Mouse (Mus musculus): ENCODE measurements around the gene Hbq1a. TPM values are rescaled to one million over a fixed set of nuclear protein-coding genes. Genes with fewer than 3 reads are reported as not detected.
A peak's percentile ranks its signal among the peaks of the same experiment; 100 is the strongest.

Gene Hbq1a
- polyA plus RNA-seq, 1 experiment from 2014 or later: 0.40 TPM

GRCm38 (mm10) chr11:32303455-32303854 lies 3.6 kb downstream of the Hbq1a start:
- Histone ChIP-seq H3K27me3 (replicated peaks) (peaks cover 11% of the 10 kb centered on the region; the same call in 1 of the 2 replicates), H3K9ac (no peak overlapping the region), H3K4me1 (replicated peaks) (no peaks in the 10 kb centered on the region), H3K27ac (no peak overlapping the region), H3K4me2 (replicated peaks) (no peak overlapping the region), H3K9me3 (no peaks in the 10 kb centered on the region), H3K36me3 (no peaks in the 10 kb centered on the region), H3K4me3 (replicated peaks) (no peak overlapping the region)
- WGBS: 73% methylated on average over 1 of the region's 1 CpGs
- ATAC-seq: no peak

- H3K9ac ChIP-seq: no peak overlapping the region
- 86% methylated on average over 1 of the region's 1 CpGs for WGBS
- H3K4me1 ChIP-seq (replicated peaks): no peaks in the 10 kb centered on the region
- H3K36me3 ChIP-seq: no peaks in the 10 kb centered on the region
- no peak overlapping the region for H3K4me3 ChIP-seq (replicated peaks)
- H3K4me2 ChIP-seq (replicated peaks): no peak overlapping the region
- H3K27ac ChIP-seq: no peak overlapping the region
- no peaks in the 10 kb centered on the region for H3K9me3 ChIP-seq
- H3K27me3 ChIP-seq (replicated peaks): no peaks in the 10 kb centered on the region
- ATAC-seq: no peak
These were observed 7.1 kb downstream of the Hbq1a start for GRCm38 (mm10) chr11:32307006-32307405.

- no peak overlapping the region for H3K4me2 ChIP-seq (replicated peaks)
- no peak for ATAC-seq
- no peak overlapping the region for H3K4me3 ChIP-seq (replicated peaks)
These were observed 9.6 kb downstream of the Hbq1a start for GRCm38 (mm10) chr11:32309446-32309845.

GRCm38 (mm10) chr11:32309928-32310327 lies 10.1 kb downstream of the Hbq1a start:
- H3K9me3 ChIP-seq: no peaks in the 10 kb centered on the region
- WGBS: 80% methylated on average over 3 of the region's 3 CpGs
- no peak overlapping the region for H3K4me2 ChIP-seq (replicated peaks)
- H3K36me3 ChIP-seq: no peaks in the 10 kb centered on the region
- no peak overlapping the region for H3K9ac ChIP-seq
- H3K4me3 ChIP-seq (replicated peaks): no peak overlapping the region
- H3K4me1 ChIP-seq (replicated peaks): no peaks in the 10 kb centered on the region
- ATAC-seq: no peak
- no peaks in the 10 kb centered on the region for H3K27me3 ChIP-seq (replicated peaks)
- no peak overlapping the region for H3K27ac ChIP-seq

More at GRCm38 (mm10) chr11:32309446-32309845, 9.6 kb downstream of the Hbq1a start:
- no peaks in the 10 kb centered on the region for H3K36me3 ChIP-seq
- WGBS: 62% methylated on average over 4 of the region's 4 CpGs
- H3K9me3 ChIP-seq: no peaks in the 10 kb centered on the region
- H3K4me1 ChIP-seq (replicated peaks): no peaks in the 10 kb centered on the region
- no peak overlapping the region for H3K27ac ChIP-seq
- no peaks in the 10 kb centered on the region for H3K27me3 ChIP-seq (replicated peaks)
- H3K9ac ChIP-seq: no peak overlapping the region

GRCm38 (mm10) chr11:32316009-32316408 lies 16.1 kb downstream of the Hbq1a start:
- ATAC-seq: no peak
- no peaks in the 10 kb centered on the region for H3K27me3 ChIP-seq (replicated peaks)
- H3K9me3 ChIP-seq: no peaks in the 10 kb centered on the region
- H3K4me1 ChIP-seq (replicated peaks): no peaks in the 10 kb centered on the region
- no peak overlapping the region for H3K4me2 ChIP-seq (replicated peaks)
- H3K36me3 ChIP-seq: no peaks in the 10 kb centered on the region
- H3K4me3 ChIP-seq (replicated peaks): no peak overlapping the region
- H3K27ac ChIP-seq: no peak overlapping the region
- WGBS: 81% methylated on average over 3 of the region's 3 CpGs
- H3K9ac ChIP-seq: no peak overlapping the region

GRCm38 (mm10) chr11:32320507-32321195 lies 20.8 kb downstream of the Hbq1a start:
- no peaks in the 10 kb centered on the region for H3K4me1 ChIP-seq (replicated peaks)
- H3K36me3 ChIP-seq: no peaks in the 10 kb centered on the region
- H3K4me3 ChIP-seq (replicated peaks): no peak overlapping the region
- 68% methylated on average over 11 of the region's 11 CpGs for WGBS
- H3K27me3 ChIP-seq (replicated peaks): no peaks in the 10 kb centered on the region
- ATAC-seq: no peak
- H3K9ac ChIP-seq: no peak overlapping the region
- H3K27ac ChIP-seq: no peak overlapping the region
- H3K9me3 ChIP-seq: no peaks in the 10 kb centered on the region
- H3K4me2 ChIP-seq (replicated peaks): no peak overlapping the region

- peak; percentile 23; the same call in 1 of the 2 replicates for ATAC-seq
- no peaks in the 10 kb centered on the region for H3K27me3 ChIP-seq (replicated peaks)
- no peaks in the 10 kb centered on the region for H3K36me3 ChIP-seq
- no peak overlapping the region for H3K4me3 ChIP-seq (replicated peaks)
- WGBS: 39% methylated on average over 8 of the region's 8 CpGs
- H3K9ac ChIP-seq: no peak overlapping the region
- H3K4me2 ChIP-seq (replicated peaks): no peak overlapping the region
- no peaks in the 10 kb centered on the region for H3K4me1 ChIP-seq (replicated peaks)
- H3K27ac ChIP-seq: no peak overlapping the region
- no peaks in the 10 kb centered on the region for H3K9me3 ChIP-seq
These were observed 21.3 kb downstream of the Hbq1a start for GRCm38 (mm10) chr11:32321196-32321565.

- Histone ChIP-seq H3K36me3 (no peaks in the 10 kb centered on the region), H3K4me3 (replicated peaks) (peak overlapping the region; percentile 20; the same call in 1 of the 2 replicates), H3K27ac (no peak overlapping the region), H3K9ac (no peak overlapping the region), H3K4me2 (replicated peaks) (peak overlapping the region; percentile 55), H3K9me3 (no peaks in the 10 kb centered on the region), H3K4me1 (replicated peaks) (no peaks in the 10 kb centered on the region), H3K27me3 (replicated peaks) (no peaks in the 10 kb centered on the region)
- whole genome bisulfite sequencing: 12% methylated on average over 15 of the region's 15 CpGs
- peak; percentile 90 for ATAC-seq
These were observed 24.7 kb downstream of the Hbq1a start for GRCm38 (mm10) chr11:32324609-32325008.

- WGBS: 60% methylated on average over 6 of the region's 6 CpGs
- H3K9ac ChIP-seq: no peak overlapping the region
- no peak overlapping the region for H3K4me3 ChIP-seq (replicated peaks)
- no peaks in the 10 kb centered on the region for H3K9me3 ChIP-seq
- H3K27me3 ChIP-seq (replicated peaks): no peaks in the 10 kb centered on the region
- H3K4me1 ChIP-seq (replicated peaks): 0 out of 2 replicates have a peak, but pooled peaks cover 9% of the 10 kb centered on the region
- no peak overlapping the region for H3K4me2 ChIP-seq (replicated peaks)
- H3K36me3 ChIP-seq: no peaks in the 10 kb centered on the region
- H3K27ac ChIP-seq: 0 out of 2 replicates have a peak overlapping the region, but pooled peaks have one; percentile 13
- ATAC-seq: 0 out of 2 replicates have a peak, but pooled peaks have one; percentile 55
These were observed 31.2 kb downstream of the Hbq1a start for GRCm38 (mm10) chr11:32331075-32331474.

- H3K4me2 ChIP-seq (replicated peaks): no peak overlapping the region
- H3K36me3 ChIP-seq: no peaks in the 10 kb centered on the region
- 52% methylated on average over 5 of the region's 5 CpGs for WGBS
These were observed 32.0 kb downstream of the Hbq1a start for GRCm38 (mm10) chr11:32331861-32332260.

GRCm38 (mm10) chr11:32333235-32333634 lies 33.4 kb downstream of the Hbq1a start:
- H3K36me3 ChIP-seq: no peaks in the 10 kb centered on the region
- H3K4me1 ChIP-seq (replicated peaks): 0 out of 2 replicates have a peak, but pooled peaks cover 9% of the 10 kb centered on the region
- no peak overlapping the region for H3K27ac ChIP-seq
- H3K27me3 ChIP-seq (replicated peaks): no peaks in the 10 kb centered on the region
- H3K4me2 ChIP-seq (replicated peaks): no peak overlapping the region
- H3K9me3 ChIP-seq: no peaks in the 10 kb centered on the region
- H3K9ac ChIP-seq: no peak overlapping the region
- 64% methylated on average over 2 of the region's 2 CpGs for WGBS
- no peak for ATAC-seq
- no peak overlapping the region for H3K4me3 ChIP-seq (replicated peaks)

More at GRCm38 (mm10) chr11:32331861-32332260, 32.0 kb downstream of the Hbq1a start:
- Histone ChIP-seq H3K27ac (no peak overlapping the region), H3K9me3 (no peaks in the 10 kb centered on the region), H3K4me3 (replicated peaks) (no peak overlapping the region), H3K9ac (no peak overlapping the region), H3K27me3 (replicated peaks) (no peaks in the 10 kb centered on the region), H3K4me1 (replicated peaks) (0 out of 2 replicates have a peak, but pooled peaks cover 9% of the 10 kb centered on the region)
- no peak for ATAC-seq

GRCm38 (mm10) chr11:32336435-32336907 lies 36.6 kb downstream of the Hbq1a start:
- Histone ChIP-seq H3K27me3 (replicated peaks) (no peaks in the 10 kb centered on the region), H3K4me2 (replicated peaks) (no peak overlapping the region), H3K36me3 (no peaks in the 10 kb centered on the region), H3K4me1 (replicated peaks) (peaks cover 6% of the 10 kb centered on the region; the same call in 1 of the 2 replicates), H3K27ac (no peak overlapping the region), H3K9me3 (no peaks in the 10 kb centered on the region), H3K9ac (no peak overlapping the region), H3K4me3 (replicated peaks) (no peak overlapping the region)
- 92% methylated on average over 6 of the region's 6 CpGs for WGBS
- ATAC-seq: no peak

GRCm38 (mm10) chr11:32339131-32339531 lies 39.3 kb downstream of the Hbq1a start:
- Histone ChIP-seq H3K27ac (no peak overlapping the region), H3K4me1 (replicated peaks) (peaks cover 8% of the 10 kb centered on the region; the same call in 1 of the 2 replicates), H3K4me3 (replicated peaks) (no peak overlapping the region), H3K4me2 (replicated peaks) (no peak overlapping the region), H3K9me3 (no peaks in the 10 kb centered on the region), H3K36me3 (no peaks in the 10 kb centered on the region), H3K9ac (no peak overlapping the region), H3K27me3 (replicated peaks) (no peaks in the 10 kb centered on the region)
- 36% methylated on average over 2 of the region's 2 CpGs for WGBS
- ATAC-seq: peak; percentile 57

Measured in intestine, embryonic 15.5 days (tissue).